Mouse (Mus musculus) liver, embryonic 14.5 days (tissue): Measurements from ENCODE around the gene Cdv3. TPM values are rescaled to one million over a fixed set of nuclear protein-coding genes. Genes with fewer than 3 reads are reported as not detected.
"Not testable (repeated sequence)": the region's sequence is repeated elsewhere in the genome, so short reads cannot be mapped to it uniquely, and the experiment has no call there.

ENCODE experiments used
- ATAC-seq: fragments of 200-750 bp; cut with Nextera tagmentation; 2 replicates; pipeline ENCODE4 v1.8.0; 2017; ENCODE audit warnings: moderate number of reproducible peaks, mild to moderate bottlenecking, moderate library complexity; ENCODE audit not compliant: insufficient read depth
- DNase-seq, 3 experiments: peaks; one replicate each; pipeline ENCODE4 v3.0.0-alpha.2; 2012 to 2013; ENCODE audit warnings: low read depth in 3 of 3, low spot score in 3 of 3
- H3K27ac ChIP-seq: fragments of 300-500 bp; sonication (generic); 2 replicates; pipeline ENCODE4 v1.5.1; 2014; ENCODE audit warnings: moderate library complexity, mild to moderate bottlenecking, control low read depth, inconsistent platforms
- H3K27me3 ChIP-seq: fragments of 300-500 bp; sonication (generic); 2 replicates; pipeline ENCODE4 v1.6.1; 2014; ENCODE audit warnings: mild to moderate bottlenecking, low read length, moderate library complexity; ENCODE audit not compliant: control insufficient read depth, insufficient read depth
- H3K36me3 ChIP-seq: fragments of 300-500 bp; sonication (generic); replicated peaks from 2 replicates; pipeline ENCODE4 v1.6.1; 2014; ENCODE audit warnings: low read depth; ENCODE audit not compliant: control insufficient read depth, insufficient read depth
- H3K4me1 ChIP-seq, 2 experiments: fragments of 200-500 bp in 1 of 2; fragments of 300-500 bp in 1 of 2; sonication (generic) in 1 of 2; replicated peaks; 2 replicates each; pipeline ENCODE4 v1.6.1; 2012 to 2014; ENCODE audit warnings: antibody characterized with exemption in 1 of 2, inconsistent platforms in 1 of 2, low read length in 1 of 2; ENCODE audit not compliant: control insufficient read depth in 2 of 2, insufficient read depth in 2 of 2
- H3K4me2 ChIP-seq: fragments of 300-500 bp; sonication (generic); 2 replicates; pipeline ENCODE4 v1.6.1; 2014; ENCODE audit warnings: low read depth, mild to moderate bottlenecking, control low read depth, moderate library complexity
- H3K4me3 ChIP-seq, 2 experiments: fragments of 200-500 bp in 1 of 2; fragments of 300-500 bp in 1 of 2; sonication (generic) in 1 of 2; 2 replicates each; pipeline ENCODE4 v1.5.1; 2012 to 2014; ENCODE audit warnings: low read depth in 2 of 2, low read length in 2 of 2, mild to moderate bottlenecking in 2 of 2, control low read depth in 1 of 2, inconsistent platforms in 1 of 2, moderate library complexity in 1 of 2; ENCODE audit not compliant: insufficient read depth in 1 of 2
- H3K9ac ChIP-seq: fragments of 300-500 bp; sonication (generic); replicated peaks from 2 replicates; pipeline ENCODE4 v1.6.1; 2014; ENCODE audit warnings: mild to moderate bottlenecking, control low read depth, moderate library complexity
- H3K9me3 ChIP-seq: fragments of 300-500 bp; sonication (generic); 2 replicates; pipeline ENCODE4 v1.6.1; 2016; ENCODE audit warnings: low read length, mixed read lengths; ENCODE audit not compliant: control insufficient read depth
- CTCF ChIP-seq: IDR thresholded peaks from 2 replicates; pipeline ENCODE4 v1.5.1; 2016; ENCODE audit warnings: antibody characterized with exemption, low read depth, control low read depth
- EP300 ChIP-seq: IDR thresholded peaks from 2 replicates; pipeline ENCODE4 v1.6.1; 2016; ENCODE audit warnings: antibody characterized with exemption, low read depth
- WGBS: fragments of 180-500 bp; shearing (Covaris S2); extraction: QIAGEN DNeasy Blood & Tissue Kit; methylation state at CpG from one replicate; pipeline ENCODE4 v1.1.7; 2014; ENCODE audit not compliant: insufficient replicate concordance; 5-methylcytosine and 5-hydroxymethylcytosine counted together
- polyA plus RNA-seq, 2 experiments: library from polyadenylated mRNA; depleted of rRNA in 1 of 2; stranded (reverse) in 1 of 2; unstranded in 1 of 2; fragments of >200 nt; fragmentation: Nextera tagmentation in 1 of 2; extraction: Ambion mirVana in 1 of 2; gene quantifications; 2 replicates each; pipeline versions ENCODE4 v1.2.1 to v1.2.3; 2012 to 2014

The Cdv3 gene
- polyA plus RNA-seq, 2 experiments = 32.0 to 41.8 TPM

GRCm38 (mm10) chr9:103360642-103361041, 5.0 kb downstream of the Cdv3 start:
- 54% methylated on average over 2 of the region's 2 CpGs for WGBS
- no peak overlapping the region for H3K4me2 ChIP-seq
- no peak for ATAC-seq
- H3K27me3 ChIP-seq = no peaks in the 10 kb centered on the region
- no peak for DNase-seq
- H3K9ac ChIP-seq = no peak overlapping the region
- peaks cover 54% of the 10 kb centered on the region for H3K36me3 ChIP-seq
- peaks cover 5 to 10% of the 10 kb centered on the region in 2 experiments for H3K4me1 ChIP-seq
- no peak overlapping the region for H3K27ac ChIP-seq
- H3K4me3 ChIP-seq = no peak overlapping the region
- no peaks in the 10 kb centered on the region for H3K9me3 ChIP-seq
- TF ChIP-seq EP300 = no peak
- TF ChIP-seq CTCF = no peak

GRCm38 (mm10) chr9:103358545-103358944, 7.1 kb downstream of the Cdv3 start:
- DNase-seq (no peak), ATAC-seq (no peak)
- H3K4me2 ChIP-seq = no peak overlapping the region
- H3K27ac ChIP-seq = no peak overlapping the region; the same call in 1 of the 2 replicates
- H3K4me1 ChIP-seq = peaks cover 5 to 10% of the 10 kb centered on the region in 2 experiments
- H3K9me3 ChIP-seq = no peaks in the 10 kb centered on the region
- no peak overlapping the region for H3K9ac ChIP-seq
- WGBS = 84% methylated on average over 4 of the region's 4 CpGs
- peaks cover 57% of the 10 kb centered on the region for H3K36me3 ChIP-seq
- H3K27me3 ChIP-seq = no peaks in the 10 kb centered on the region
- TF ChIP-seq EP300 (no peak), CTCF (no peak)
- no peak overlapping the region for H3K4me3 ChIP-seq

- Histone ChIP-seq H3K4me2 (no peak overlapping the region; the same call in 1 of the 2 replicates), H3K4me1 (peaks cover 5% of the 10 kb centered on the region in 2 experiments), H3K9ac (peak overlapping the region; percentile 18; the same call in 1 of the 2 replicates), H3K27ac (no peak overlapping the region), H3K9me3 (no peaks in the 10 kb centered on the region), H3K36me3 (peaks cover 54% of the 10 kb centered on the region), H3K4me3 (no peak overlapping the region), H3K27me3 (no peaks in the 10 kb centered on the region)
- no peak for TF ChIP-seq EP300
- peak; percentile 55 for TF ChIP-seq CTCF
- ATAC-seq = peak; percentile 75
- peak in 1 of 3 experiments; percentile 41 for DNase-seq
These were observed 7.7 kb downstream of the Cdv3 start for GRCm38 (mm10) chr9:103357893-103358292.

GRCm38 (mm10) chr9:103353500-103354260, 12.0 kb downstream of the Cdv3 start:
- not testable (repeated sequence) for H3K4me2 ChIP-seq, H3K9me3 ChIP-seq, H3K4me3 ChIP-seq, H3K27ac ChIP-seq, DNase-seq, ATAC-seq, H3K9ac ChIP-seq, H3K4me1 ChIP-seq, H3K27me3 ChIP-seq
- WGBS = 81% methylated on average over 7 of the region's 7 CpGs
- peaks cover 68% of the 10 kb centered on the region for H3K36me3 ChIP-seq

- no peak overlapping the region for H3K4me2 ChIP-seq
- DNase-seq = no peak
- no peak overlapping the region for H3K9ac ChIP-seq
- H3K36me3 ChIP-seq = peaks cover 77% of the 10 kb centered on the region
- no peaks in the 10 kb centered on the region for H3K27me3 ChIP-seq
- H3K27ac ChIP-seq = no peak overlapping the region
- no peak for ATAC-seq
- peaks cover 0 to 3% of the 10 kb centered on the region in 2 experiments; a peak in 1 of 4 replicates for H3K4me1 ChIP-seq
- H3K4me3 ChIP-seq = no peak overlapping the region
- no peaks in the 10 kb centered on the region for H3K9me3 ChIP-seq
- TF ChIP-seq CTCF (no peak), EP300 (no peak)
These were observed 16.8 kb downstream of the Cdv3 start for GRCm38 (mm10) chr9:103348791-103349190.
